Mouse (Mus musculus) bone marrow, adult 2 months (tissue): ENCODE data around the gene Sfxn3. TPM values are rescaled to one million over a fixed set of nuclear protein-coding genes. Genes with fewer than 3 reads are reported as not detected.

Source experiments
- H3K27ac ChIP-seq: fragments of 200-500 bp; 2 replicates; pipeline ENCODE4 v1.5.1; 2012; ENCODE audit warnings: low read depth, mild to moderate bottlenecking, control low read depth, inconsistent platforms, low read length; ENCODE audit not compliant: control insufficient read depth, poor library complexity, insufficient read depth
- H3K4me1 ChIP-seq: fragments of 200-500 bp; 2 replicates; pipeline ENCODE4 v1.6.1; 2011; ENCODE audit warnings: low read length; ENCODE audit not compliant: control insufficient read depth, insufficient read depth
- H3K4me3 ChIP-seq: fragments of 200-500 bp; replicated peaks from 2 replicates; pipeline ENCODE3; 2011; ENCODE audit warnings: mild to moderate bottlenecking, low read depth, low read length, control low read depth; ENCODE audit not compliant: control insufficient read depth
- CTCF ChIP-seq: fragments of 200-500 bp; IDR thresholded peaks from 2 replicates; pipeline ENCODE4 v1.5.1; 2011; ENCODE audit warnings: low read length, control low read depth; ENCODE audit not compliant: control insufficient read depth, insufficient read depth
- POLR2A ChIP-seq: fragments of 200-500 bp; IDR thresholded peaks from 2 replicates; pipeline ENCODE4 v1.6.1; 2011; ENCODE audit warnings: low read depth, mild to moderate bottlenecking, control low read depth, low read length, borderline replicate concordance; ENCODE audit not compliant: control insufficient read depth
- WGBS: fragments of 180-500 bp; shearing (Covaris S2); methylation state at CpG from one replicate; pipeline ENCODE4 v1.1.7; 2018; 5-methylcytosine and 5-hydroxymethylcytosine counted together
- polyA plus RNA-seq: library from polyadenylated mRNA; stranded (reverse); fragments of >200 nt; gene quantifications from 2 replicates; pipeline ENCODE4 v1.2.4, GENCODE M21; 2011; ENCODE audit warnings: low replicate concordance; ENCODE audit not compliant: missing spikeins, insufficient read depth, insufficient read length

The Sfxn3 gene
- polyA plus RNA-seq, 1 experiment, result 13.5 TPM

GRCm38 (mm10) chr19:45015518-45016281, 31.6 kb upstream of the Sfxn3 start:
- H3K4me3 ChIP-seq, result peak overlapping the region; percentile 61
- WGBS, result under 1% methylated on average over 34 of the region's 34 CpGs
- H3K27ac ChIP-seq, result peak overlapping the region; percentile 2
- no peak for TF ChIP-seq CTCF
- H3K4me1 ChIP-seq, result peaks cover 2% of the 10 kb centered on the region

GRCm38 (mm10) chr19:45016341-45017215, 30.7 kb upstream of the Sfxn3 start:
- Histone ChIP-seq H3K4me3 (peak overlapping the region; percentile 12), H3K4me1 (peaks cover 2% of the 10 kb centered on the region), H3K27ac (no peak overlapping the region)
- no peak for TF ChIP-seq CTCF
- no peak for TF ChIP-seq POLR2A
- WGBS, result under 1% methylated on average over 17 of the region's 18 CpGs

- Histone ChIP-seq H3K4me3 (peak overlapping the region; percentile 45), H3K4me1 (peaks cover 2% of the 10 kb centered on the region), H3K27ac (peak overlapping the region; percentile 38; the same call in 1 of the 2 replicates)
- 0% methylated on average over 27 of the region's 27 CpGs for WGBS
- TF ChIP-seq CTCF, result 0 out of 2 replicates have a peak, but pooled peaks have one; percentile 8
- no peak for TF ChIP-seq POLR2A
These were observed 30.0 kb upstream of the Sfxn3 start for GRCm38 (mm10) chr19:45017216-45017771.

GRCm38 (mm10) chr19:45017909-45018308, 29.4 kb upstream of the Sfxn3 start:
- no peak overlapping the region; the same call in 1 of the 2 replicates for H3K27ac ChIP-seq
- peak overlapping the region; percentile 47 for H3K4me3 ChIP-seq
- peaks cover 2% of the 10 kb centered on the region for H3K4me1 ChIP-seq
- TF ChIP-seq POLR2A (no peak), CTCF (no peak)
- 2% methylated on average over 48 of the region's 48 CpGs for WGBS

- no peak for TF ChIP-seq POLR2A
- no peak for TF ChIP-seq CTCF
- H3K4me3 ChIP-seq, result peak overlapping the region; percentile 47
- 10% methylated on average over 12 of the region's 13 CpGs for WGBS
- H3K27ac ChIP-seq, result peak overlapping the region; percentile 41; the same call in 1 of the 2 replicates
- H3K4me1 ChIP-seq, result peaks cover 2% of the 10 kb centered on the region
These were observed 28.9 kb upstream of the Sfxn3 start for GRCm38 (mm10) chr19:45018351-45018831.

GRCm38 (mm10) chr19:45020348-45020747, 27.0 kb upstream of the Sfxn3 start:
- no peak overlapping the region for H3K4me3 ChIP-seq
- 65% methylated on average over 6 of the region's 6 CpGs for WGBS
- H3K27ac ChIP-seq, result no peak overlapping the region
- peaks cover 2% of the 10 kb centered on the region for H3K4me1 ChIP-seq
- TF ChIP-seq CTCF (no peak), POLR2A (no peak)

- 91% methylated on average over 15 of the region's 15 CpGs for WGBS
- peaks cover 2% of the 10 kb centered on the region for H3K4me1 ChIP-seq
- no peak overlapping the region for H3K4me3 ChIP-seq
- H3K27ac ChIP-seq, result no peak overlapping the region
- no peak for TF ChIP-seq POLR2A
- no peak for TF ChIP-seq CTCF
These were observed 25.9 kb upstream of the Sfxn3 start for GRCm38 (mm10) chr19:45021362-45021761.

GRCm38 (mm10) chr19:45023993-45024392, 23.3 kb upstream of the Sfxn3 start:
- TF ChIP-seq POLR2A (no peak), CTCF (no peak)
- H3K27ac ChIP-seq, result no peak overlapping the region
- WGBS, result 83% methylated on average over 11 of the region's 11 CpGs
- H3K4me1 ChIP-seq, result no peaks in the 10 kb centered on the region
- no peak overlapping the region for H3K4me3 ChIP-seq
